In the genomic region with DNA sequence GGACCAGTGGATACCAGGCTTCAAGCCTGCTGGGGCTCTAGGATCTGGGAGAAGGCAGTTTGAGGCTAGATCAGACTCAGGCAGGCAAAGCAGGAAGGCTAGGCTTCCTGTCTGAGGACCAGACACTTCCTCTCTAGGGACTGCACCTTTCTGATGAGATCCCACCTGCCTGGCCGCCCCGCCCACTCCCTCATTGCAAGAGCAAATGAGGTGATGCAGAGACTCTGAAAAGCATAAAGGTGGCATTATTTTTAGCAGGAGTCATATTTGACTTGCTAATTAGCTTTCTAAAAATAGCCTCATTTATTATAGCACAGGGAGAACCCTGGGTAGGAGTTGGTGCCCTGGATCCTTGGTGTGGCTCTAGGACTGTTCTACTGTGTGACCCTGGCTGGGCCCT, we compare ENCODE assay signal across 22 mouse cellular contexts. TPM values are rescaled to one million over a fixed set of nuclear protein-coding genes. Genes with fewer than 3 reads are reported as not detected.
DNase-seq lines count a peak whose midpoint lies in the region; ATAC-seq lines count a peak whose summit lies in the region.
"Had no signal": no experiment of that assay in that cellular context is flagged by ENCODE, and none has a peak within 500 bp of the region (broad histone marks: within the 10 kb centered on the region; RNA-seq: fewer than 3 reads in every experiment).

No protein-coding gene starts in this region.

- peak; percentile 32 for ATAC-seq in inflammation-experienced regulatory T-cells, adult 6 months
- ATAC-seq: intestine, embryonic 15.5 days had no signal

- DNase-seq in spleen, adult 18-20 months: peak; percentile 50 to 56
- DNase-seq in spleen, adult 12 weeks (ENCODE audit: low spot score): no peak
- DNase-seq in A20 (ENCODE audit: low read depth, low spot score): peak; percentile 80
- DNase-seq in B cell, adult 2 months: peak; percentile 66 to 70
- no peak for DNase-seq in frontal cortex, postnatal 14 days (ENCODE audit: low spot score in 2 of 2)
- DNase-seq: adrenal gland, postnatal 25 days; cerebellum, adult 11-12 months; cerebellum, postnatal 10 days; gastrocnemius, adult 2 months; heart, postnatal 14 days; kidney, adult 8-10 months; kidney, postnatal 10 days; layer of hippocampus, postnatal 36 days; lung, embryonic 14.5 days; lung, postnatal 14 days; midbrain, embryonic 14.5 days had no signal

RNA-seq across cellular contexts. Expression of a gene that starts 18.1 kb away (rescaled TPM):
- under 1 TPM in 1 of 3 experiments, not detected in 2; 0.12 TPM for polyA plus RNA-seq in inflammation-experienced regulatory T-cells, adult 6 months (2017; shearing (Covaris generic))
- polyA plus RNA-seq: forebrain, embryonic 10.5 days; hindbrain, embryonic 10.5 days; liver, adult 2 months had no signal

RNA-seq across cellular contexts. Expression of a gene that starts 48.2 kb away (rescaled TPM):
- polyA plus RNA-seq in inflammation-experienced regulatory T-cells, adult 6 months (2017; shearing (Covaris generic)): 1 to 10 TPM in 1 of 3 experiments, not detected in 2; 1.8 TPM
- polyA plus RNA-seq: liver, embryonic 15.5 days had no signal

Comparison
In these comparisons a context has a peak if more than half of its experiments do, and no peak if none do; other contexts are left out.
1. DNase-seq: peak in spleen, adult 18-20 months (2 of 2), A20 (single experiment) and B cell, adult 2 months (2 of 2); none in spleen, adult 12 weeks (single experiment) and frontal cortex, postnatal 14 days (0 of 2).